In genomic region chr15:88663041-88663440, GRCm38 (mm10) we compare ENCODE assay signal across 20 mouse cellular contexts.
DNase-seq lines count a peak whose midpoint lies in the region; ATAC-seq and TF ChIP-seq lines count a peak whose summit lies in the region.
"Had no signal": no experiment of that assay in that cellular context is flagged by ENCODE, and none has a peak within 500 bp of the region (broad histone marks: within the 10 kb centered on the region; RNA-seq: fewer than 3 reads in every experiment).

No protein-coding gene starts in this region.

- no peaks in the 10 kb centered on the region for H3K36me3 ChIP-seq in heart, embryonic 13.5 days
- no peaks in the 10 kb centered on the region for H3K36me3 ChIP-seq in ES-Bruce4 (ENCODE audit: control insufficient read depth, insufficient read depth, low read length, poor library complexity, severe bottlenecking)
- H3K36me3 ChIP-seq in stomach, postnatal 0 days (ENCODE audit: control insufficient read depth, insufficient read depth, low read length): no peaks in the 10 kb centered on the region
- H3K36me3 ChIP-seq: embryonic facial prominence, embryonic 15.5 days; forebrain, embryonic 15.5 days; hindbrain, embryonic 15.5 days; intestine, embryonic 15.5 days; liver, embryonic 12.5 days; midbrain, embryonic 12.5 days; neural tube, embryonic 13.5 days had no signal

- TF ChIP-seq CTCF in ES-Bruce4 (IDR thresholded peaks at IDR 0.05; ENCODE audit: low read depth, low read length): no peak
- TF ChIP-seq CTCF in stomach, postnatal 0 days (IDR thresholded peaks at IDR 0.05; ENCODE audit: low read depth): no peak

- WGBS in heart, embryonic 13.5 days: 33% methylated on average over 11 of the region's 11 CpGs
- 28% methylated on average over 11 of the region's 11 CpGs for WGBS in stomach, postnatal 0 days

- peaks cover 5% of the 10 kb centered on the region; the same call in 1 of the 2 replicates for H3K4me1 ChIP-seq in heart, embryonic 13.5 days
- H3K4me1 ChIP-seq in ES-Bruce4 (ENCODE audit: control insufficient read depth, insufficient read depth, low read length): no peaks in the 10 kb centered on the region
- no peaks in the 10 kb centered on the region for H3K4me1 ChIP-seq in stomach, postnatal 0 days (replicated peaks; ENCODE audit: control insufficient read depth, insufficient read depth)
- H3K4me1 ChIP-seq: intestine, embryonic 15.5 days; liver, embryonic 12.5 days had no signal

- no peak overlapping the region for H3K4me3 ChIP-seq in heart, embryonic 13.5 days
- H3K4me3 ChIP-seq in ES-Bruce4 (ENCODE audit: low read depth, low read length): peak overlapping the region; percentile 10
- no peak overlapping the region for H3K4me3 ChIP-seq in stomach, postnatal 0 days (ENCODE audit: low read depth, low read length)
- H3K4me3 ChIP-seq: embryonic facial prominence, embryonic 15.5 days; hindbrain, embryonic 15.5 days; intestine, embryonic 15.5 days; liver, embryonic 12.5 days; midbrain, embryonic 12.5 days; neural tube, embryonic 13.5 days had no signal

- peak overlapping the region; percentile 55; the same call in 1 of the 2 replicates for H3K4me2 ChIP-seq in heart, embryonic 13.5 days
- H3K4me2 ChIP-seq in stomach, postnatal 0 days (replicated peaks; ENCODE audit: low read depth): no peak overlapping the region

- TF ChIP-seq EP300 in ES-Bruce4 (IDR thresholded peaks at IDR 0.05; ENCODE audit: insufficient read depth, low read depth, low read length): no peak
- TF ChIP-seq EP300 in stomach, postnatal 0 days (optimal IDR thresholded peaks at IDR 0.05): no peak

- no peaks in the 10 kb centered on the region for H3K9me3 ChIP-seq in heart, embryonic 13.5 days
- no peaks in the 10 kb centered on the region for H3K9me3 ChIP-seq in ES-Bruce4 (replicated peaks; ENCODE audit: control insufficient read depth, insufficient read depth, low read length, poor library complexity, severe bottlenecking)
- H3K9me3 ChIP-seq in stomach, postnatal 0 days (ENCODE audit: control insufficient read depth, low read length): no peaks in the 10 kb centered on the region
- H3K9me3 ChIP-seq: embryonic facial prominence, embryonic 15.5 days; forebrain, embryonic 15.5 days; hindbrain, embryonic 15.5 days; intestine, embryonic 15.5 days; liver, embryonic 12.5 days; midbrain, embryonic 12.5 days; neural tube, embryonic 13.5 days had no signal

- intact Hi-C loops in heart, postnatal 36 days (cut with DNase I): loop anchor here (10.0 kb wide), 1 partner anchor 1038 kb away; no protein-coding TSS in a partner anchor

- no peak for ATAC-seq in heart, embryonic 13.5 days (ENCODE audit: extremely low read depth, insufficient number of reproducible peaks, low FRiP score, low TSS enrichment)
- 0 out of 2 replicates have a peak, but pooled peaks have one; percentile 9 for ATAC-seq in neutrophil, adult 5-6 weeks (ENCODE audit: extremely low read depth, insufficient number of reproducible peaks, low FRiP score, poor library complexity, severe bottlenecking)
- no peak for ATAC-seq in stomach, postnatal 0 days (ENCODE audit: low FRiP score, low TSS enrichment)
- ATAC-seq: forebrain, embryonic 15.5 days; intestine, embryonic 15.5 days; liver, embryonic 12.5 days; liver, postnatal 0 days had no signal

- H3K9ac ChIP-seq in heart, embryonic 13.5 days: no peak overlapping the region
- H3K9ac ChIP-seq in ES-Bruce4 (ENCODE audit: low read depth, poor library complexity, severe bottlenecking): 0 out of 2 replicates have a peak overlapping the region, but pooled peaks have one; percentile 1
- H3K9ac ChIP-seq in stomach, postnatal 0 days (ENCODE audit: low read length): no peak overlapping the region
- H3K9ac ChIP-seq: embryonic facial prominence, embryonic 15.5 days; forebrain, embryonic 15.5 days; hindbrain, embryonic 15.5 days; intestine, embryonic 15.5 days; liver, embryonic 12.5 days; liver, postnatal 0 days; midbrain, embryonic 12.5 days; neural tube, embryonic 13.5 days had no signal

- TF ChIP-seq POLR2A in ES-Bruce4 (IDR thresholded peaks at IDR 0.05; ENCODE audit: insufficient read depth, low read length): no peak

- H3K27ac ChIP-seq in heart, embryonic 13.5 days (replicated peaks): no peak overlapping the region
- no peak overlapping the region for H3K27ac ChIP-seq in ES-Bruce4 (ENCODE audit: insufficient read depth, low read length)
- no peak overlapping the region for H3K27ac ChIP-seq in stomach, postnatal 0 days (replicated peaks)
- H3K27ac ChIP-seq: embryonic facial prominence, embryonic 15.5 days; forebrain, embryonic 15.5 days; hindbrain, embryonic 15.5 days; intestine, embryonic 15.5 days; kidney, postnatal 0 days; liver, embryonic 12.5 days; midbrain, embryonic 12.5 days; neural tube, embryonic 13.5 days had no signal

- peak; percentile 51 to 61 for DNase-seq in cerebellum, postnatal 10 days
- DNase-seq in cerebellum, postnatal 36 days: no peak
- no peak for DNase-seq in heart, postnatal 36 days
- DNase-seq in stomach, postnatal 0 days (ENCODE audit: low spot score): no peak
- DNase-seq: adrenal gland, adult 8-10 months; kidney, adult 2 months; layer of hippocampus, postnatal 36 days; left cerebral cortex, postnatal 4 days; liver, postnatal 0 days had no signal

- peaks cover 24% of the 10 kb centered on the region for H3K27me3 ChIP-seq in heart, embryonic 13.5 days (replicated peaks)
- H3K27me3 ChIP-seq in ES-Bruce4 (ENCODE audit: control insufficient read depth, insufficient read depth, low read length, poor library complexity, severe bottlenecking): no peaks in the 10 kb centered on the region
- H3K27me3 ChIP-seq in stomach, postnatal 0 days (ENCODE audit: control insufficient read depth, insufficient read depth, low read length): no peaks in the 10 kb centered on the region

Comparison
In these comparisons a context has a peak if more than half of its experiments do, and no peak if none do; other contexts are left out.
1. DNase-seq: peak in cerebellum, postnatal 10 days (2 of 2); none in cerebellum, postnatal 36 days (0 of 2), heart, postnatal 36 days (0 of 2) and stomach, postnatal 0 days (single experiment).